Mouse (Mus musculus) gastrocnemius, adult 8-10 months (tissue): Measurements from ENCODE around the gene a. TPM values are rescaled to one million over a fixed set of nuclear protein-coding genes. Genes with fewer than 3 reads are reported as not detected.
A peak's percentile ranks its signal among the peaks of the same experiment; 100 is the strongest.
"Not testable (repeated sequence)": the region's sequence is repeated elsewhere in the genome, so short reads cannot be mapped to it uniquely, and the experiment has no call there.

Experiments
- DNase-seq, 2 experiments: peaks; one replicate each; pipeline ENCODE4 v3.0.0; 2022; ENCODE audit warnings: low spot score in 2 of 2
- total RNA-seq, 4 experiments: library from RNA; stranded (reverse); gene quantifications; 2 replicates each; pipeline ENCODE4 v1.2.4; 2022

The a gene
- total RNA-seq, 4 experiments from 2014 or later = not detected

GRCm38 (mm10) chr2:154971919-154972692, 180.9 kb downstream of the a start:
- no peak for DNase-seq

- no peak for DNase-seq
These were observed 181.8 kb downstream of the a start for GRCm38 (mm10) chr2:154972981-154973380.

DNA sequence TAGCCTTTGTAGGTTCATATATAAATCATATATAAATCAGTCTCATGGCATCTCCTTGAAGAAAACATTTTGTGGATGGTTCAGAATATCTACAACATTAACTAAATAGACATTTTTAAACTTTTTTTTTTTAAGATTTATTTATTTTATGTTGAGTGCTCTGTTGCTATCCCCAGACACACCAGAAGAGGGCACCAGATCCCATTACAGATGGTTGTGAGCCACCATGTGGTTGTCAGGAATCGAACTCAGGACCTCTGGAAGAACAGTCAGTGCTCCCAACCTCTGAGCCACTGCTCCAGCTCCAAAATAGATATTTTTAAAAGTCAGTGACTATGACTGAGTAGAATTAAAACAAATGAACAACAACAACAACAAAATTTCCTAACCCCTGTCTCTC, 195.4 kb downstream of the a start:
- no peak for DNase-seq

- no peak for DNase-seq
These were observed 200.2 kb downstream of the a start for GRCm38 (mm10) chr2:154991411-154991810.

DNA sequence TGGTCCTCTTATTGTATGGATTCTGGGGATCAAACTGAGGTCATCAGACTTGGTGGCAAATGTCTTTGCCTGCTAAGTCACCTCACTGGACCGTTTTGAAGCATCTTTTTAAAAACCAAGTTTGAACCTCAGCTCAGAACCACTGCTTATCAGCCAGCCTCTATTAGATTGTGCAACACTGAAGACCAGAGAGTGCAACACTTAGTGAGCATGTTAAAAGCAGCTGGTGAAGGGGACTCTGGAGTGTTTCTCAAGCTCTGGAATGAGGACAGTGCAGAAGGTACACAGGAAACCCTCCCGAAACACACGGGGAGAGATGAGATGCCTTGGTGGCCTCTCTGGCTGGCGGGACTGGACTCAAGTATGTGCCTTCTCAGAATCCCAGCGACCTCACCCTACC, 200.9 kb downstream of the a start:
- DNase-seq = no peak

DNA sequence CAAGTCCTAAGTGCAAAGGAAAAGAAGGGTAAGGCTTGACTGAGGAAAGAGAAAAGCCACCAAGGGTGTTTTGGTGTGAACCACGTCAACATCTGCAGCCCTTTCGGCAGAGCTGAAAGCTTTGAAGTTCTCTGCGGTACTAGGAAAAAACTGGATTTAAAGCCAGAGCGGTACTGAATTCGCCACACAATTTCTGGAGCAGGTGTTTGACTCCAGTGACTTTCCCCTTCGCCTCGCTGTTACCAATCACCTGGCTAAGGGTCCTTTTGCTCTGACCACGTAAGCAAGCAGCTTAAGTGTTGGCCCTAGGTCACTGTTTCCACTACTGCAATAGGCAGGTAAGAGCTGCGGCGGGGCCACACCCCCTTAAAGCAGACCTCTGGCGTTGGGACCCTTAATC, 214.3 kb downstream of the a start:
- DNase-seq = no peak

- DNase-seq = no peak
These were observed 220.0 kb downstream of the a start for GRCm38 (mm10) chr2:155011086-155011656.

GRCm38 (mm10) chr2:155012991-155013390, 221.8 kb downstream of the a start:
- DNase-seq = no peak

DNA sequence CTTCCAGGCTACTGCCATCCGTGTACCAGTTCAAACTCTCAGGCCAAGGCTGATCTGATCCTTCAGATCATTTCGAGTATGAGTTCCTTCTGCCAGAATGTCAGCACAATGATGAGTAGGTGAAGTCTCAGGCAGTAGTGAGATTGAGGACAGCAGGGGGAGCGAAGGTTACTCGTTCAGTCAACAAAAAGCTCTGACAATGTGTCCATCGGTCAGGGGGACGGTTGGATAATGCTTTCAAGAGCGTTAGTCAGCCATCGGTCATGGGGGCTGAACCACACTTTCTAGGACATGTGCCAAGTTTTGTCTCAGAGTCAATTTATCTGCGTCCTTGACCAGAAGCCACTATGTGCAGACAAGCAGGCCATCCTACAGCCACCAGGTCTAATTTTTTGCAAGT, 225.5 kb downstream of the a start:
- DNase-seq = not testable (repeated sequence)

GRCm38 (mm10) chr2:155018251-155018755, 227.1 kb downstream of the a start, which contains the start of gene Gm14226:
Gene Gm14226, plus strand, starts transcription at chr2:155018266.
- DNase-seq = not testable (repeated sequence)

DNA sequence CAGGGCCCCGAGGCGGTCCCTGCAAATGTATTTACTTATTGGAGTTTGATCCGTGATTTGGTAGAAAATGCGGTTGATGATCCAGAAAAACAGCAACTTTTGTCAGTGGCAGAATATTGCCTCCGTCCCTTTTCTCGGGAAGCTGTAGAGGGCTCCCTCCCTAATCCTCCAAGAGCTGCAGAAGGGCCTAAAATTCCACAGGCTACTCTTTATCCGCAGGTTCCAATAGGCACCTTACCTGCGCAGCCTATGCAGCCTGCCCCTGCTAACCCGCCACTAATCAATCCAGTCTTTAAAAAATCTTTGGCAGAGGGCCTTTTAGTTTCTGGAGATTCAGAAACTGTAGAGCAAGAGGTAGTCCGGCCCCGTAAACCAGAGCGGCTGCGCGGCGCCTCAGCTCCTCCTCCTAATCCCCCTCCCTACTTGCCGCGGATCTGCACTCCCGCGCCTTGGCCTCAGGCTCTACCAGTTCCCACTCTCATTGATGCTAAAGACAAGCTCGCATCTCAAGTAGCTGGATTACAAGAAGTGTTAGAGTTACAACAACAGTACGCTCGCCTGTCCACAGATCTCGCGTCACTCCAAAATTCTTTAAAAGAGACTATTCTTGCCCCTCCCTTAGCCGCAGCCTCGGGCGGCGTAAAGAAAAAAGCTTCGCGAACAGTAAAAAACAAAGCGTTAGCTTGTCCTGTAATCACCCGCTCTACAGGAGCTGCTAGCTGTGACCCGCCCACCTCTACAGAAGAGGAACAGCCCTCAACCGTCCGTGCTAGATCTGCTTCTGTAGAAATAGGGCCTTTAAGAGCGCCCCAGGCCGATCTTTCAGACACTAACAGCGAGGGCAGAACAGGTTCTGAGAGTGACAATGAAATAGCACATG, 227.8 kb downstream of the a start:
- DNase-seq = peak; percentile 5 to 8

DNA sequence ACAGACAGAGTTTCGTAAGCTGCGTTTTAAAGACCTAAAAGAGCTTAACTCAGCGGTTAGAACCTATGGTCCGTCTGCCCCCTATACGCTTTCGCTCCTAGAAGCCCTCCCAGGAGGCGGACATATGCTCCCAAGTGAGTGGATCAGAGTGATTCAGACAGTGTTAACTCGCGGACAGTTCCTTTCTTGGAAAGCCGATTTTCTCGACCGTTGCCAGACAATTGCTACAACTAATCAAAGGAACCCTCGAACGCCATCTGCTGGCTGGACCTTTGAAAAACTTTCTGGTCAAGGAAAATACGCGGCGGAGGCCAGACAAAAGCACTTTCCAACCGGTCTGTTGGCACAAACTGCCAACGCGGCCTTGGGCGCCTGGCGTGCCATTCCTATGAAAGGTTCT, 228.5 kb downstream of the a start:
- DNase-seq = peak; percentile 69 to 73

- DNase-seq = not testable (repeated sequence)
These were observed 229.1 kb downstream of the a start for GRCm38 (mm10) chr2:155020247-155020826.

DNA sequence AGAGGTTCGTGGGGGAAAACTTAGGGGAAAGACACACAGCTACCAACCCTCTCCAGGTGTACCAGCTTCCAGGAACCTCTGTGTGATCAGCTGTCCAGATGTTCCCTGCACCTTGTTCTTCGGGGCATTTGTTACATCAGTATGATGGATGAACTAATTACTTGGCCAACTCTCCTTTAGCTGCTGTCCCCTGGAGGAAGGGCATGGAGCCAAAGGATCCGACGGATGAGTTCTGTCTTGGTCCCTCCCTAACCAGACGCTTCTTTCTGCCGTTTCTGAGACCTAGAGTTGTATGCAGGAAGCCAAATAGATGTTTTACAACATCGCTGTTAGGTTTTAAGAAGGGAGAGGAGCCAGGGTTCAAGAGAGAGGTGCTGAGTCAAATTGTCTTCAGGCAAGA, 239.6 kb downstream of the a start:
- no peak for DNase-seq

- no peak for DNase-seq
These were observed 241.9 kb downstream of the a start for GRCm38 (mm10) chr2:155032938-155033710.

DNA sequence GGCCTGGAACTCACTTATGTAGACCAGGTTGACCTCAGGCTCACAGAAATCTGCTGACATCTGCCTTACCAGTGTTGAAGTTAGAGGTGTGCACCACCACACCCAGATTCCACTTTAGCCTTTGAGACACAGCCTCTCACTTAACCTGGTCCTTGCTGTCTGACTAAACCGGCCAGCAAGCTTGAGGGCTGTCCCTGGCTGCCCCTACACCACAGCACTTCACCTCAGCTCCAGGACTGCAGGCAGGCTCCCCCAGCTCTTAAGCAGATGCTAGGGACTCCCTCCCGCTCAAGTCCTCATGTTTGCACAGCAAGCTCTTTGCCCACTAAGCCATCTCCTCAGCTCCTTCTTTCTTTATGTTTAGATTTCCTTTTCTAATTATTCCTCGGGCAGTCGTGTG, 248.8 kb downstream of the a start:
- DNase-seq = no peak

DNA sequence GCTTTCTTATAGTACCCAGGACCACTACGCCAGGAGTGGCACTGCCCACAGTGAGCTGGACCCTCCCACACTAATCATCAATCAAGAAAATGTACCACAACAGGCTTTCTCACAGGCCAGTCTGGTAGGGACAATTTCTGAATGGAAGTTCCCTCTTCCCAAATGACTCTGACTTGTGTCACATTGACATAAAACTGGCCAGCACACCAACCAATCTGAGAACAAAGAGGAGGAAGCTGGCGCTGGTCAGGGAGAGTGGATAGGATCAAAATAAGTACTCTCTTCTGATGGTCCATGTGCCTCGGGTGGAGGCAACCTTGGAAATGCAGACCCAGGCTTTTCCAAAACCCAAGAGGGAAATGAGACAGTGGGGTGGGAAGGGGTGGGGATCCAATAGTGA, 253.3 kb downstream of the a start:
- no peak for DNase-seq

GRCm38 (mm10) chr2:155045075-155045474, 253.9 kb downstream of the a start:
- no peak for DNase-seq

DNA sequence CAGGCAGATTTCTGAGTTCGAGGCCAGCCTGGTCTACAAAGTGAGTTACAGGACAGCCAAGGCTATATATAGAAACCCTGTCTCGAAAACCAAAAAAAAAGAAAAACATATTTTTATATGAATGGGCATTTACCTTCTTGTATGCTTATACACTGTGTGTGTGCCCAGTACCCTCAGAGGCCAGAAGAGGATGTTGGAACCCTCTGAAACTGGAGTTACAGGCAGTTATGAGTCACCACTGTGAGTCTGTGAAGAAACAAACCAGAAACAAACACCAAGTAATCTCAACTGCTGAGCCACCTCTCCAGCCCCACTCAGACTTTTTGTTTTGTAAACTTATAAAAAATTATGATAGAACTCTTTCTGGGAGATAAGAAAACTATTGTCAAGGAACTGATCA, 255.6 kb downstream of the a start:
- DNase-seq = no peak

GRCm38 (mm10) chr2:155047452-155048178, 256.4 kb downstream of the a start:
- DNase-seq = no peak
